Mouse (Mus musculus) mouse trophoblast stem cell (cell line): ENCODE data around the gene Coro2a.
"Not testable (repeated sequence)": the region's sequence is repeated elsewhere in the genome, so short reads cannot be mapped to it uniquely, and the experiment has no call there.

Experiments
- in situ Hi-C, 2 experiments: fragments of 300-500 bp; cut with MseI, MboI; formaldehyde crosslinking; loops; 2 replicates in 1 of 2; 3 replicates in 1 of 2; pipeline ENCODE4 v1.15.1; 2025

Coro2a gene

GRCm38 (mm10) chr4:46601844-46602423 lies at the start of gene Coro2a:
TSS of gene Coro2a (minus strand) at chr4:46602202.
- in situ Hi-C loops, result loop anchor here in 1 of 2 experiments (5.0 kb wide), 1 partner anchor 55 kb away; no protein-coding TSS in a partner anchor

- in situ Hi-C loops, result loop anchor here (5.0 to 10.0 kb wide), 2 partner anchors 38 to 105 kb away; no protein-coding TSS in a partner anchor
Measured at GRCm38 (mm10) chr4:46650086-46650753, 48.2 kb upstream of the Coro2a start, which contains the start of gene Tbc1d2. TSS of gene Tbc1d2 (minus strand) at chr4:46650209.

GRCm38 (mm10) chr4:46649161-46649560 lies 47.2 kb upstream of the Coro2a start:
- in situ Hi-C loops, result no loop called here

GRCm38 (mm10) chr4:46643676-46644112 lies 41.7 kb upstream of the Coro2a start:
- in situ Hi-C loops, result no loop called here

- in situ Hi-C loops, result no loop called here
Measured at GRCm38 (mm10) chr4:46642924-46643675, 41.1 kb upstream of the Coro2a start.

- in situ Hi-C loops, result no loop called here
Measured at GRCm38 (mm10) chr4:46641283-46641682, 39.3 kb upstream of the Coro2a start.

GRCm38 (mm10) chr4:46639866-46640265 lies 37.9 kb upstream of the Coro2a start:
- in situ Hi-C loops, result no loop called here

- in situ Hi-C loops, result not testable (repeated sequence)
Measured at GRCm38 (mm10) chr4:46637250-46637649, 35.2 kb upstream of the Coro2a start.

GRCm38 (mm10) chr4:46635702-46636430 lies 33.9 kb upstream of the Coro2a start:
- in situ Hi-C loops, result no loop called here

- in situ Hi-C loops, result no loop called here
Measured at GRCm38 (mm10) chr4:46634881-46635280, 32.9 kb upstream of the Coro2a start.

GRCm38 (mm10) chr4:46633565-46633964 lies 31.6 kb upstream of the Coro2a start:
- in situ Hi-C loops, result not testable (repeated sequence)

GRCm38 (mm10) chr4:46632465-46632864 lies 30.5 kb upstream of the Coro2a start:
- in situ Hi-C loops, result no loop called here

- in situ Hi-C loops, result no loop called here
Measured at GRCm38 (mm10) chr4:46630390-46630789, 28.4 kb upstream of the Coro2a start.

GRCm38 (mm10) chr4:46628873-46629272 lies 26.9 kb upstream of the Coro2a start:
- in situ Hi-C loops, result no loop called here

- in situ Hi-C loops, result no loop called here
Measured at GRCm38 (mm10) chr4:46628081-46628480, 26.1 kb upstream of the Coro2a start.

GRCm38 (mm10) chr4:46625101-46625500 lies 23.1 kb upstream of the Coro2a start:
- in situ Hi-C loops, result no loop called here

- in situ Hi-C loops, result no loop called here
Measured at GRCm38 (mm10) chr4:46623007-46623406, 21.0 kb upstream of the Coro2a start.

- in situ Hi-C loops, result no loop called here
Measured at GRCm38 (mm10) chr4:46620946-46621345, 18.9 kb upstream of the Coro2a start.

- in situ Hi-C loops, result no loop called here
Measured at GRCm38 (mm10) chr4:46620330-46620729, 18.3 kb upstream of the Coro2a start.

- in situ Hi-C loops, result no loop called here
Measured at GRCm38 (mm10) chr4:46618196-46618817, 16.3 kb upstream of the Coro2a start.

- in situ Hi-C loops, result no loop called here
Measured at GRCm38 (mm10) chr4:46617408-46617807, 15.4 kb upstream of the Coro2a start.
